Mouse (Mus musculus): ENCODE results near the gene Anapc11.
A peak's percentile ranks its signal among the peaks of the same experiment; 100 is the strongest.

Anapc11 gene

GRCm38 (mm10) chr11:120627468-120628300 lies 29.5 kb downstream of the Anapc11 start:
- DNase-seq (ENCODE audit: low spot score) = no peak

DNA sequence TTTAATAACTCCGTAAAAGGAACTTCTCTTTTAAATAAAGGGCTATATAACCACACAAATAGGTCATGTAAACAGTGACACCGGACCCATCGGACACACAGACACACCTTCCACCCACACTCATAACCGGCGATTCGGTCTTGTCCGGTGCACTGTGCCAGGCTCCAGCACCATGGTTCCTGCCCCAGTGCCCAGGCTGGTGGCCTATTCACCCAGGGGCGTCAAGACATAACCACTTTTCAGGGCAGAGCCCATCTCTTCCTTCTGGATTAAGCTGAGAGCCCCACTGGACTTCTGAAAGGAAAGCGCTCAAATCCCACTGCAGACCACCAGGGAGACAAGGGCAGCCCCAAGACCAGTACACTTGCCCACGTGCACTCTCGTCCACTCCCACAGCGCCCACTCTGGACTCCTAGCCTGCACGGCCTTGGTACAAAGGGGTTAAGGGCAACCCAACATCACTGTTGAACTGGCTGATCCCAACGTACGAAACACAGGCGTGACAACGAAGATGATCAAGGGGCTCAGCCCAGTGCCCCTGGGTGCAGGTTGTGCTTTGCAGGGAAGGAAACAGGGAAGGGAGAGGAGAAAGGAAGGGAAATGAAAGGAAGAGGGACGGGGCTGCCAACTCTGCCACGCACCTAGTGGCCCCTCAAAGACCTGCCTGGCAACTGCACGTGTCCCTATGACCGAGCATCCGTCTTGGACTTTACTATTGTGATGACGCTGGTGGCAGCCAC lies 30.6 kb downstream of the Anapc11 start:
- DNase-seq (ENCODE audit: low spot score) = no peak

DNA sequence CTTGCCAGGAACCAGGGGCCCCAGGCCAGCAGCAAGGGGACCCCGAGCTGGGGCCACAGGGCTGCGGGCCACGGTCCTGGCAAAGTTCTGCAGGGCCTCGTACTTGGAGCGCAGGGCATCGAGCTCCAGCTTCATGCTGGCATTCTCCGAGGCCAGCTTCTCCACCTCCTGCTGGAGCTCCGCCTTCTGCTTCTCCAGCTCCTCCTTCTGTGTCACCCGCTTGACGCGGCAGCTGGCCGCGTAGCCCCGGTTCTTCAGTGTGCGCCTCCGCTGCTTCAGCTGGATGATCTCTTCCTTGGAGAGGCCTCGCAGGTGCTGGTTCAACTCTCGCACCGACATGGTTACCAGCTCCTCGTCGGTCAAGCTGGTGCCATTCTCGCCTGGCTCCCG lies 31.1 kb downstream of the Anapc11 start:
- no peak for DNase-seq (ENCODE audit: low spot score)

DNA sequence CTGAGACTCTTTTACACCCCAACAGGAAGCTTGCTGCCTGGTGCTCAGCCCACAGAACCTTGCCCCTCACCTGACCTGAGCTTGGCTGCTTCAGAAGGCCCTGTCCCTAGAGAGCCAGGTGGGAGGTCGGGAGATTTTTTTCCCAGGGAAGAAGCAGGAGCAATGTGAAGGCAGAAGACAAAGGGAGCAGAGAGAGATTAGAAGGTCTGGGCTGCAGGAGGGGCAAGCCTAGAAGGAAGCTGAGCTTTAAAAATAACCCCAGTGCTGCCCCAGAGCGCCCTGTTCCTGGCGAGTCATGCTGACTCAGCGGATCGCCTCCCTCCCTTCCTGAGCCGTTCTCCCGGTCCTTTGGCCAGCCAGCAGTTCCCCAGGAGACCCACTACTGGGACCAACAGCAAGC lies 31.7 kb downstream of the Anapc11 start:
- no peak for DNase-seq (ENCODE audit: low spot score)

DNA sequence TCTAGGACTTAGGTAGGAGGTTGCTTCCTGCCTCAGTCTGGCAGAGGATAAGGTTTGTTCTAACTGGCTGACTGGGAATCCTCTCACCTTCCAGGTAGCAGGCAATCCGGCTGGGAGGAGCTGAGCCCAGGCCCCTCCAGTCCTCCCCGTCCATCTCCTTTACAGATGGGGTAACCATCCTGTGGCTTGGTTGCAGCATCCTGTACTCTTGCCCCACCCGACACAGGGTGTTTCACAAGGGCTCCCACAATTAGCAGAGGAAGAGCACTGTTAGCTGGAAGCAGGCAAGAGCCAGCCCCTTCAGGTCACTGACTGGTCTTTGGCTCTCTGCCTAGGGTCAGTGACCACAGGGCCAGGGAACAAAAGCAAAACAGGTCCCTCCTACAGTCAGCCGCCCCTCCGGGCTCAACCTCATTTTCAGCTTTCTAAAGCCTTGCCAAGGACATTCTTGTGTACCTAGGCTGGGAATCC lies 32.2 kb downstream of the Anapc11 start:
- no peak for DNase-seq (ENCODE audit: low spot score)

DNA sequence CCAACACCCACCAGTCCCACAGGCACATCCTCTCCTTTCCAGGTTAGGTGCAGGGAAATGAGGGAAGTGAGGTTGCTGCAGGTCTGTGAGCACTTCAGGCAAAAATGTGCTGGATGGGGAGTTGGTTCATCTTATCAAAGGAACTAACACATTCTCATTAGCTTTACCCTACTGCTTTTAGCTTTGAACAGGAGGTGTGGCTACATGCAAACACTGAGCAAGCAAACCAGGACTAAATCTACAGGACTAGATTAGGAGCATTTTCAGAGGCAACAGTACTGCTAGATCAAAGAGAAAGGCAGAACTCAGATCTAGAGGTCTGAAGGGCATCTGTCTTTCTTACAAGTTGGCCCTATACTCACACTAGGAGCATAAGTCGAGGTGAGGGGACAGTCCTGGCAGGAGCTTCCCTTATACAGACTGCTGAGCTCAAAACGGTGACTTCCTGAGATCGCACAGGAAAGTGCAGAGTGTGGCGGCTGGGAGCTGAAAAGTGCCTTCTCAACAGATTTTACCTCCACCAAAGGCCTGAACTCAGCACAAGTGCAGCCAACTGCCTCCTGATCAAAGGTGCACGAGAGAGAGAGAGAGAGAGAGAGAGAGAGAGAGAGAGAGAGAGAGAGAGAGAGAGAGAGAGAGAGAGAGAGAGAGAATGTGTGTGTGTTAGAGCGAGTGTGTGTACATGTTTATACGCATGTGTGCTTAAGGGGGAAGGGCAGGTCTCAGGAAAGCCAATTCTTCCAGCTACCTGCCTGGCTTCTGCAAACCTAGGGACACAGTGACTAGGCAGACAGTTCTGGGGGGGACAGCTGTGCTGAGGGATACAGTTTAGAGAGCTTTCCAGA lies 32.9 kb downstream of the Anapc11 start:
- DNase-seq (ENCODE audit: low spot score) = no peak

DNA sequence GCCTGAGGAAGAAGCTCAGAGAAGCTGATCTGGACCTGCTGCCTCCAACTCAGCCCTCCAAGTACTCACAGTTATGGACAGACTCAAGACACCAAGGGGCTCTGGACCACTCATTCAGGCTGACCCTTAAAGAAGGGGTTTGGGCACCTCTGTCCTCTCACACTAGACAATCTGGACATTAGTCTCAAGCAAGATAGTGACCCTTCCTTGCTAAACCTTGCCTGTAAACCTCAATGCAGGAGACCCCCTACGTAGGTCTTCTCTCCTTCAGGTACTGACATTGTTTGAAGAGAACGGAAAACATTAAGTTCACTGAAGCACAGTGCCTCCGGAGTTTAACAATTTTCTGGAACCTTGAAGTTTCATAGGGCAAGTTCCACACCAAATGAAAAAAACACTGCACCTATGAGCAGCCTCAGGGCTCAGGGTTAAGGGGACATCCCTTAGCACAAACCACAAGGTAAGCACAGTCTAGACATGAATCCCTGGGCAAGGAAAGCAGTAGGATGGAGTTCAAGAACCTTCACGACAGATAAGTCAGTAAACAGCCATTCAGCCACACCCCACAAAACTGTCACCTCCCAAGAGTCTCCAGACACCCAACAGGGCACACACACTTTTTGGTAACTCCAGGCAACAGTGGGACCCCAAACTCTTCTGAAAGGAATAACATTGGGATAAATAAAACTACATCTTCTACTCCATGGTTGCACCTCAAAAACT lies 33.7 kb downstream of the Anapc11 start:
- no peak for DNase-seq (ENCODE audit: low spot score)

GRCm38 (mm10) chr11:120632559-120633519 lies 34.6 kb downstream of the Anapc11 start:
- peak; percentile 76 for DNase-seq (ENCODE audit: low spot score)

DNA sequence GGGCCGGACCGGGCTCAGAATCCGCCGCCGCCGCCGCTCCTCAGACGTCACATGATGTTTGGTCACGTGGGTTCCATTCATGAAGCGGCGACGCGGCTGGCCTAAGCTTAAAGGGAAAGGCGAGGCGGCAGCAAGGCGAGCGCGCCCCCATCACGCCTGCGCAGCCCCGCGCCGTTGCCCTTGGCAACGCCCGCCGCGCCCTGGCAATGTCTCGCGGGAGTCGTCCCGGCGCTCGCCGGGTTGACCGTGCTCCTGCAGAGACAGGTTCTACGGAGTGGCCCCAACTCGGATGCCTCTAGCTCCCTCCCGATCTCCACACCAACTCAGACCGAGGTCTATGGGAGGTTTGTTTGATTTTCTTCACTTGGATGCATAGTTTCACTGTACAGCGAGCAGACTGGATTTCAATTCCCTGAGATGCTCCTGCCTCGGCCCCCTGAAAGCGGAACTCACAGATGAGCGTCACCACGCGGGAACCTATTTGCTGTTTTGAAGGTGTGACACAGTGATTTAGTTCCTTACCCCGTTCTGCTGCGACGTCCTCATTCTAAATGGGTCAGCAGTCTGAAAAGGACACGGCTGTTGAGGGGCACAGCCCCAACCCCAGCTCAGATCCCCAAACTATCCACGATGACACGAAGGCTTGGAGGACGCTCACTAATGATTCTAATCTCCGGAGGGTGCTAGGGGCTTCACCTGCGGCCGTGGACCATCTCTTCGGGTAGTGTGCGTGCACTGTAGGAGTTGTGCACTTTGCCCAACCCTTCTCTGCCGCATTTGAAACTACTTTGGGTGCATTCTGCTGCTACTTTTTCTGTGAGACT lies 35.5 kb downstream of the Anapc11 start, which contains the start of gene Mafg:
Gene Mafg (minus strand): TSS at position 81 of the 824 bp plus-strand sequence.
- peak; percentile 92 for DNase-seq (ENCODE audit: low spot score)

DNA sequence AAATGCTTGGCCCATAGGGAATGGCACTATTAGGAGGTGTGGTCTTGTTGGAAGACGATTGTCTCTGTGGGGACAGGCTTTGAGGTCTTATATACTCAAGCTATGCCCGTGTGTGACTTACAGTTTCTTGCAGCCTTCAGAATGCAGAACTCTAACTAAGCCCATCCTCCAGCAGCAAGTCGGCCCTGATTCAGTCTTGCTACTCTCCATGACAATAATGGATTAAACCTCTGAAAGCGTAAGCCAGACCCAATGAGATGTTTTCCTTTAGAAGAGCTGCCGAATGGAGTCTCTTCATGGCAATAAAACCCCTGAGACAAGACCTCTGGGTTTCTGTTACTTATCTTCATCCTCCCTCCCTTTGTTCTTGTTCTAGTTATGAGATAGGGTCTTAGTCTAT lies 36.6 kb downstream of the Anapc11 start:
- DNase-seq (ENCODE audit: low spot score) = no peak

DNA sequence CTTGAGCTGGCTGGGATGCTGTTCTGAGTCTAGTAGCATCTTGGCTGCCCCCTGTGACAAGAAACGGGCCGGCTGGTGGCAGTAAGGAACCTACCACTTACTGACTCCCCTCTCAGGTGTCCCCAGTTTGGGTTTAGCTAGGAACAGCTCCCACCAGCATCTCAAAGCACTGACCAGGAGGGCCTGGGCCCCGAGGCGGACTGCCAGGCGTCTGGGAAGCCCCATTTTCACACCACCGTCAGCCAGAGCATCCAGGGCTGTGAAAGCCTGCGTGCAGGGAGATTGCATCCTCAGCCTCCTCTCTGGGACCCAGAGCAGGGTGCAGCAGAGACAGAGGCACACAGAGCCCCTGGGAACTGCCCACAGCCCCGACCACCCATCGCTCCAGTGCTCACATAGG lies 43.0 kb downstream of the Anapc11 start:
- DNase-seq (ENCODE audit: low spot score) = no peak

GRCm38 (mm10) chr11:120641869-120642268 lies 43.6 kb downstream of the Anapc11 start:
- DNase-seq (ENCODE audit: low spot score) = no peak

DNA sequence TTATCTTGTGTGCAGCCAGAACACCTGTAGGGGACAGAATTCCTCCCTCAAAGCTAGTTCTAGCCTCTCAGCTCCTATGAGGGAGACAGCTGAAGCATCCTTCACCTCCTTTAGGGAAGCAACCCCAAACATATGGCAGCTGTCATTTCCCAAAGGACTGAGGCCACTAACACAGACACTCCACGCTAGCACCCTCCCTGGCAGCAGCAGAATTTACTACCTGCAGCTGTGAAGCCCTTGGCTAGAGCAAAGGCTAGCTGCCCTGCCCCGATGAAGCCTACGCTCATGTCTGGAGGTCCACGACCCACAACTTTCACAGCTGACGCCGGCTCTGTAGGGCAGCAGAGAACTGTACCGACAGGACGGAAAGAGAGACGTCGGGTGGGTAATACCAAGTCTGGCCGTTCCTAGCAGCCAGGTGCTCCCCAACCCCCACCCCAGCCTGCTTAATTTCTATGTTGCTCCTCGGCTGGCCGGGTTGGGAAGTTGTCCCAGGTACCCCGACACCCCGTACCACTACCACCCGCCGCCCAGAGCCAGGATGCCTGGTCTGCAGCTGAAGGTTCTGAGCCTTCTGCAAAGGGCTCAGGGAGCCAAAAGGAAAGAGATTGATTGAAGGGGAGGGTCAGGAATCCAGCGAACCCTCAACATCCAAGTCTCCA lies 44.8 kb downstream of the Anapc11 start:
- DNase-seq (ENCODE audit: low spot score) = no peak

- peak; percentile 89 for DNase-seq (ENCODE audit: low spot score)
Observed at GRCm38 (mm10) chr11:120643601-120643987, 45.4 kb downstream of the Anapc11 start, which contains the start of gene Pycr1. Gene Pycr1, minus strand, starts transcription at chr11:120643769.

DNA sequence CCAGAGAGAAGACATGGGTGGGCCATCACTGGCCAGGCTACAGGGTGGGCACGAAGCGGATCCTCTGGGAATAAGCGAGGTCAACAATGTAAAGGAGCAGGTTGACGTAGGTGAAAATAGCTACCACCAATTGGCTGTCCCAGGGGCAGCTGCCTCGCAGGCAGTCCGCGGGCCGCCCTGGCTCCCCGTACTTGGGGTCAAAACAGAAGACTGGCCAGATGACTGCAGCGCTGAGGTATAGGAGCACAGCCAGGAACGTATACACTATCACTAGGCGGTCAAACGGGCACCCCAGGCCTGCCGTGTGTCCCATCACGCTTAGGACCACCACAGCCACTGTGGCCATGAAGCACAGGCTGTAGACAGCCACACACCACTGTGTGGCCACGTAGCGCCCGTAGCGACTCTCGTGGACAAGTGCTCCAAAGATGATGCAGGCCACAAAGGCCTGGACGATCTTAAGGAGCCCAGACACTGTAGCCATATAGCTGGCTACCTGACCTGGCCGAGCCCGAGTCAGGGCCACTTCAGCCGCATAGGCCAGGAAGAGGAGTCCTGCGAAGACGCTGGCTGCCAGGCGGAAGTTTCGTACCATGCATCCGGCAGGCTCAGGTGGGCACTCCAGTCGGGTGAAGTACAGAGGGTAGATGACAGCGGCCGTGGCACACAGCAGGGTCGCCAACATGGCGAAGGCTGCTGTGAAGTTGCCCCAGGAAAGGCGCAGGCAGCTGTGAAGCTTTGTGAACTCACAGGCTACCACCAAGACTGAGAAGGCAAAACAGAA lies 49.0 kb downstream of the Anapc11 start:
- no peak for DNase-seq (ENCODE audit: low spot score)

DNA sequence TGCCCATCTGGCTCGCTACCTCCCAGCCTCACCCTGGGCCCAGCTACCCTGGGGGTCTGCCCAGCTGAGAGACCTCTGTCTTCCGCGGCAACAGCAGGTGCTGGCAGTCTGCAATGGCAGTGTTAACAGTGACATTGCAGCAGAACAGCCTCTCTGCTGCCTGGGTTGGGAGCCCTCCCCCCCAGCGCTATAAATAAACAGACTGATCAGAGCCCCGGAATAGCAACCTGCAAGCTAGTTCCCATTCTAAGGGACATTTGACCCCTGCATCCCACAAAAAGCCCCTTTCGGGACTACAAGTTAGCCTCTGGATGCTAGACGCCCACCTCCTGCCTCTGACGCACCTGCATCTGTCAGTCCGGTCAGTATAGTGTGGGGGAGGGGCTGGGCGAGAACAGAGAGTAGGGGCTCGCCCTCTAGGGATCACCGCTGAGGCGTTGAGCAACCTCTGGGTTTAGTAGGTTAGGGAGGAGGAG lies 49.8 kb downstream of the Anapc11 start, which contains the start of gene Myadml2:
Gene Myadml2 (minus strand): TSS at position 158 of the 476 bp plus-strand sequence.
- DNase-seq (ENCODE audit: low spot score) = no peak

- no peak for DNase-seq (ENCODE audit: low spot score)
Observed at GRCm38 (mm10) chr11:120651872-120652271, 53.7 kb downstream of the Anapc11 start.

DNA sequence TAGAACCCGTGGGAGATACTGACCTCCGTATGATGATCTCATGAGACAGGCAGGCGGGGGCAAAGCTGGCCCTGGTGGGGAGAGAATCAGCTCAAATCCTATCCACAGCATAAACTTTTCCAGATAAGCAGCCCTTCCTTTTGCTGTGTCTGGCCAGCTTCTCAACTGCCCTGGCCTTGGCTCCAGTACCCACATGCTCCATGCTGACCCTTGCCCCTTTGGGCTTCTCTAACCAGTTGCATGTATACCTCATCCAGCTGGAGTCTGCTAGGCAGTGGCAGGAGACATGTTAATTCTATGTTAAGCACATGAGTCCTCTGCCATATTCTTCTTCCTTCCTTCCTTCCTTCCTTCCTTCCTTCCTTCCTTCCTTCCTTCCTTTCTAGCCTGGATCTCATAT lies 56.5 kb downstream of the Anapc11 start:
- no peak for DNase-seq (ENCODE audit: low spot score)

All from ovary, adult 18-20 months (tissue).